Mouse (Mus musculus): Measurements from ENCODE around the gene Pakap.

Gene Pakap

DNA sequence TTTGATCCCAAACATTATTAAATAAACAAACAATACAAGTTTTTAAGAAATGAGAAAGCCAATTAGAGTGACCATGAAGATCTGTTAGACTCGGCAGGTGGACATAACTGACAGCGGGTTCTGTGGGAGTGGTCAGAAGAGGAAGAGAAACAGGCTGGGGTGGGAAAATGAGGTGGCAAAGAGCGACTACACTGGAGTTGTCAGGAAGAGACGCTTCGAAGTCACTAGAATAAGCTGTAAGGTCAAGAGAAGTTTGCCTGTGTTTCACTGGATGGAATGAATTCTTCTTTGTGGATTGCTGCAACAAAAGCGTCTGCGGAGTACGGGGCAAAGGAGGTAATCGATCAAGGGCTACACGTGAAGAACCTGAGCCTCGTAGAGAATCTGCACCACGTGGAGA lies 109.9 kb downstream of the Pakap start:
- DNase-seq: no peak

DNA sequence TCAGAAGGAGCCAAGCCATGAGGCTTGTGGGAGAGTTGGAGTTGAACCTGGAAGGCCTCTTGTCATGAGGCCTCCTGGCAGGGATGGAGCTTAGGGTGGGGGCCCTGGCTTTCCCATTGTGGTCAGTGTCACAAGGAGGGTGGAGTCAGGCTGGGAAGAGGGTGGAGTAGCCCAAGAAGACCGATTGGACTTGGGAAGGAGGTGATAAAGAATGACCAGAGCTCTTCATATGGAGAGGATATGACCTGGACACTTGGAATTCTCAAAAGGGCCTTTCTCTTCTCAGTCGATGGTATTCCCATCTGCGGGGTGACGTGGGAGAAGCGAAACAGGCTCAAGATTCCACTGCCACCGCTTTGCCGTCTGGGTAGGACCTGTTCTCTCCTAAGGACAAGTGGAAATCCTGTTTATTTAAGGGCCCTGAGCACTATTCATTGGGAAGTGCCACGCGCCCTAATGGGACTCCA lies 111.0 kb downstream of the Pakap start:
- no peak for DNase-seq

DNA sequence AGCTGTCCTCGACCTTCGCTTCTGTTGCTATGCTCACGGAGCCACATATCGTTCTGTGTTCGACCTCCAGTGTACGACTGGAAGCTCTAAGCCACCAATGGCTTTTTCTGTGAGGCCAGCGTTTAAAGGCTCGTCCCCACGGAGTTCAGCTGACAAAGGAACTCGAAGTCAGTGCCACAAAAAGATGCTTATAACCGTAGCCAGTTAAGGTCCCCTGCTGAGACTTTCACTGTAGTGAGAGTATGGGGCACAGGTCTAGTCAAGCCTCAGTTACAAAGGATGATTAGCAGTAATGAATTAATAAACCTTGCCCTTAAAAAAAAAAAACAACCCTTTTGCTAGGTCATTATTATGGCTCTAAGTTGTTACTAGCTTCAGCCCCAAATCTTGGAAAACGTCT lies 112.2 kb downstream of the Pakap start:
- no peak for DNase-seq

DNA sequence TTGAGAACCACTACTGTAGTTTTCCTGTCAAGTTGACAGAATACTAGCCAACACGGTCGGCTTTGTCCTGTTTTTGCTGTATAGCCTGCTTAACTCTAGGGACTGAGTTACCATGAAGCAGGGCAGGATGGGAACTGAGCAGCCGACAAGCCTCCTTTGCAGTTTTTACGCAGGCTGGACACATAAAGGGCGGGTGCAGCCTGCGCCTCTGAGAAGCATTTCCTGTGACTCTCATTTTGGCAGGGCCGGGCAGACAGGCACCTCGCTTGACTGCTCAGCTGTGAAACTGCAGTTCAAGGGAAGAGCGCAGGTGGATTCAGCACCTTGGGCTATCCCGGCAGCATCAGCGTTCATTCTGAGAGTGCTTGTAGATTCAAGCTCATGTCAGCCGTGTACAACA lies 113.5 kb downstream of the Pakap start:
- peak; percentile 49 to 51 for DNase-seq

DNA sequence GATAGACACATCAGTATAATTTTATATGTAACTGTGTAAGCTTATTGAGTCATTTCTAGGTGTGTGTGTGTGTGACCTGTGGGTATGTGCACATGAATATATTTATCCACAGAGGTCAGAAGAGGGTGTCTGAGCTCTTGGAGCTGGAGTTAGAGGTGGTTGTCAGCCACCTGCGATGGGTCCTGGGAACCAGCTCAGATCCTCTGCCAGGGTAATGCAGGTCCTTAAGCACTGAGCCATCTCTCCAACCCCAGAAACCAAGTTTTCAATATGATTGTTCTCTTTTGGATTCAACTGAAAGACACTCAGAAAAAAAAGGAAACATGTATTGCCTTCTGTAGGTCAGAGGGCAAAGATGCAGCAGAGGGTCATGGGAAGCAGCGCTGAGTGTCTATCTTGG lies 114.4 kb downstream of the Pakap start:
- DNase-seq: no peak

DNA sequence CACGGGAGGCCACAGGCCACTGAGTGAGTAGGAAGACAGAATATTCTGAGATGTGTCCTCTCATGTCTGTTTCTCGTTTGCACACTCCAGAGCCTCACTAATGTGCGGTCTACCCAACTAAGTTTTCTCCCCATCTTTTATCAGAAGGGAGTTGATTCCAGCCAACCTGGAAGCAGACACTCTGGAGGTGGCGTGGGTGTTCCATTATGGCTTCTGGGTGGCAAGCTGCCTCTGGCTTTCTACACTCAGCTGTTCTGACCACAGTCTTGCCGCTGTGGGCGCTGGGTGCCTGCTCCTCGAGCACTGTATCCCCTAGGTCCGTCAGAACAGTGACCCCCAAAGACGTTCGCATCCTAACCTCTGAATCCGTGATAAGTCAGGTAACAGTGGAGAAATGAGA lies 115.0 kb downstream of the Pakap start:
- no peak for DNase-seq

DNA sequence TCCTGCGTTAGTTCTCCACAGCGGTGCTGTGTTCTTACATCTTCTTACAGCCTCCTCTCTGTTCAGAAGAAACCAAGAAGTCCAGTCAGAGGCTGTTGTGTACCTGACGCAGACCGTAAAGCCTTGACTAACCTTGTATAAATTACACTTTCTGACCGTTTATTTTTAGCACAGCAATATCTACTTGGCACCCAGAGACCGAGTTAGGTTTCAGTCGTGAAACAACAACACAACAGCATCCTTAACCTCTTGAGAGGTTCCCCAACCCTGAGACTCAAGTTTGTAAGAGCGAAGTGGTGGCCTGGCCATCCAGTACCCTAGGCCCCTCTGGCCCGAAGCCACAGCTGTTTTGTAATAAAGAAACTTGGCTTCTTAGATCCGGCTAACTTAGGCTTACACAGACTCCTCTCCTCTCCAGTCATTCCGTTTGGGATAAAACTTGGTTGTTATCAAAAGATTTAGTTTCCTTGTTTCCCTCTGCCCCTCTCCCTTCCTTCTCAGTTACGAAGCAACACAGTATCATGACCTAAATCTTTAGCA lies 116.8 kb downstream of the Pakap start:
- no peak for DNase-seq

DNA sequence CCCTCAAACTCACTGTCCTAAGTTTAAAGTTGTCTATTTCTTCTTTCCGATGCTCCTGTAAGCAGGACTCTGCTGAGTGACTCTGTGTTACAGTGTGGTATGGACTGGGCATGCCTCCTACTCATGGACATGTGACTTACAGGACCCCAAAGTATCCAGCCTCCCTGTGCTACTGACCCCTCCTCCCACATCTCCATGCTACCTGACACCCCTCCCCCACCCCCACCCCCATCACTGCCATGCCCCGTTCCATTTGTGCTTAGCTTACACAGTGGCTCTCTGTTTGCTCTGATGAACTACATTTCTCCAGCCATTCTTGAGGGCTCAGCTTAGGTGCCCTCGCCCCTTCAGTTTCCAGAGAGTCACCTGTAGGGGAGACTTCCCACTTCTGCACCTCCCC lies 118.8 kb downstream of the Pakap start:
- DNase-seq: no peak

DNA sequence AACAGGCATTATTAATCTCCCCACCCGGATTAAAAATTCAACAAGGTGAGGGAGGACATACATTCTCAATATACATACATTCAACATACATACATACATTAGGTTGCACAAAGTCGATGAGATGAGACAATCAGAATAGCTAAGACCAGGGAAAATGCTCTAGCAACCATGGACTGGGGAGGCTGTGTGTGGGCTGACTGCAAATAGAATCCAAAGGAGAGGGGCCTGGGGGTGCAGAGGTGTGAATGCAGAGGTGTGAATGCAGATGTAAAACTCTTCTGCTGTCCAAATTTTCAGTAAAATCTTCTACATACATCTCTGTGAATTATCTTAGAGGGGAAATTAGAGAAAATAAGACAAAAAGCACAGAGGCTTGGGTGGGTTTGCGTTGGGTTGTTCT lies 119.6 kb downstream of the Pakap start:
- DNase-seq: no peak

DNA sequence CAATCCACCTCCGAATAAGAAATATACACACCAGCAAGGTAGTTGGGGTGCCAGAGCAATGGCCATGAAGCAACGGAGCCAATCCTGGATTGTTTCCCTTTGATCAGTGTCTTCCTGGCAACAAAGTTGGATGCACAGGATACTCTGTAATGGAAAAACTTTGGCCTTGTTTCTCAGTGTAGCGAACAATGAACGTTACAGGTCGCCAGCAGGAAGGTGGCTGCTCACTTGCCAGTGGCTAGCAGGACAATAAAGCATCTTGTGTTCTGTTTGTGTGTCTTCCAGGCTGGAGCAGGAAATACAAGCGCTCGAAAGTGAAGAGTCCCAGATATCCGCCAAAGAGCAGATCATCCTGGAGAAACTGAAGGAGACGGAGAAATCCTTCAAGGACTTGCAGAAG lies 120.2 kb downstream of the Pakap start:
- DNase-seq: no peak

DNA sequence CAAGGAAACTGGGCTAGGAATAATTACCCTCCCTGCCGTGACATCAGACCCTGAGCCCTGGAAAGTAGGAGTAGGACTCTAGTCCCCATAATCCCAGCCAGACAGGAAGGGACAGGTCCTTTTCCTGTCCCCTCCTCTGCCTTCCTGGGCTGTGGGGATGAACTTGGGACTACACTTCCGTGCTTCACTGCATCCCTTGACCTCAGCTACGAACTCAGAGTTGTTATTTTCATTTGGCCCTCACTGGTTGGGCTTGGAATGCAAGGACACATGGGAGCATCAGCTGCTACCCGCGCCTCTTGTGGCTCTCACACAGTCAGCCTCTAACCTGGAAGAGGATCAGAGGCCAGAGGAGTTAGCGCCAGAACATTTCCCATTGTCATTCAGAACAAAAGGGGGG lies 122.0 kb downstream of the Pakap start:
- no peak for DNase-seq

DNA sequence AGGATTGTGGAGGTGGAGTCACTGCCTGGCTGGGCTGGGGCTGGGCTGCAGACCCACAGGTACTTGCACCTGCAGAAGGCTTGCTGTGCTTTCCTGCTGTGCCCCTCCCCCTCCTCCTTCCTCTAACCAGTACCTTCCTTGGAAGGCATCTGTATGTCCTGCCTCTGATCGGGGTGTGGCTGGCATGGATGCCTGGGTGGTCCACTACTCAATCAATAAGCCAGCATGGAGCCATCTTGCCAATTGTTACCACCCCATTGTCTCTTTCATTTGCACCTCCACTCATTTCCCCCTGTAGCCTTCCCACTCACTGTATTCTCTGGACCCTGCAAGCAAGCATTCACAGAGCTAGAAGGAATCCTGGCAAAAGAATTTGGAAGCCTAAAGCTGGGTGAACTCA lies 122.8 kb downstream of the Pakap start:
- DNase-seq: no peak

DNA sequence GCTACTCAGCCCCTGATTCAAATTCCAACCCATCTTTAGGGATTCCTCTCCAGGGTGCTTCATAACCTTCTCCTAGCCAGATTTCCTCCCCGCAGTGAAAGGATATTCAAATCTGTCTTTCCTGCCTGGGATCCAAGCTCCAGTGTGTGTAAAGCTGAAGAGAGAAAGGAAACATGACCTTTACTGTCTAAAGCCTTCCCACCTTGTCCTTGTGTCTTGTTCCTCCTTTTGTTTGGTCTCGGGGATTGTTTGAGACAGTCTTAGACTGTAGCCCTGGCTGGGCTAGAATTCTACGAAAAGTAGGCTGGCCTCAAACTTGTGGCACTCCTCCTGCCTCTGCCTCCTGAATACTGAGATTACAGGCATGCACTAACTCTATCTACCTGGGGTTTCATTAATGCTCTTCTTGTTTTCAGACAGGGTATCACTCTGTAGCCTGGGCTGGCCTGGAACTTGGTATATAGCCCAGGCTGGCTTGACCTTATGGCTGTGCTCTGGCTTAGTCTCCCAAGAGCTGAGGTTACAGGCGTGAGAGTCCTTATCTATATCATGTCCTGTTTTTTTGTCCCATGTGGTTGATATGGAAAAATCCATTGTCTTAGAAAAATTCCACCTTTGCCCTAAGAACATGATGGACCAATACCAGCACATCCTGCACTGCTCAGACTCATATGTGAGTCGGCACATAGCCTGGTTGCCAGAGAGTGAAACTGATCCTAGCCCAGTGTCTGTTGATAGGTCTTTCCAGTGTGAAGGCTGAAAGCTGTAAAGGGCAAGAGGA lies 126.6 kb downstream of the Pakap start:
- no peak for DNase-seq

DNA sequence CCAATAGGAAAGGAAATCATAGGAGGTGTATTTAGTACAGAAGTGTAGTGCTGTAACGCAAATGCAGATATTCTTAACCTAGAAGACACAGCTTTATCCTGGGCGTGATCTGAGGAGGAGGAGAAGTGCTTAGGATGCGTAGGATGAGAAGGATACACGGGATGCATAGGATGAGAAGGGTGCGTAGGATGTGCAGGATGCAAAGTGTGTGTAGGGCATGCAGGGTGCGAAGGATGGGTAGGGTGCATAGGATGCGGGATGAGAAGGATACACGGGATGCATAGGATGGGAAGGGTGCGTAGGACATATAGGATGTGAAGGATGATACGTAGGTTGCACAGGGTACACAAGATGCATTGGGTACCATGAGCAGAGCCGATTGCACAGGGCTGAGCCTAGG lies 129.0 kb downstream of the Pakap start:
- no peak for DNase-seq

DNA sequence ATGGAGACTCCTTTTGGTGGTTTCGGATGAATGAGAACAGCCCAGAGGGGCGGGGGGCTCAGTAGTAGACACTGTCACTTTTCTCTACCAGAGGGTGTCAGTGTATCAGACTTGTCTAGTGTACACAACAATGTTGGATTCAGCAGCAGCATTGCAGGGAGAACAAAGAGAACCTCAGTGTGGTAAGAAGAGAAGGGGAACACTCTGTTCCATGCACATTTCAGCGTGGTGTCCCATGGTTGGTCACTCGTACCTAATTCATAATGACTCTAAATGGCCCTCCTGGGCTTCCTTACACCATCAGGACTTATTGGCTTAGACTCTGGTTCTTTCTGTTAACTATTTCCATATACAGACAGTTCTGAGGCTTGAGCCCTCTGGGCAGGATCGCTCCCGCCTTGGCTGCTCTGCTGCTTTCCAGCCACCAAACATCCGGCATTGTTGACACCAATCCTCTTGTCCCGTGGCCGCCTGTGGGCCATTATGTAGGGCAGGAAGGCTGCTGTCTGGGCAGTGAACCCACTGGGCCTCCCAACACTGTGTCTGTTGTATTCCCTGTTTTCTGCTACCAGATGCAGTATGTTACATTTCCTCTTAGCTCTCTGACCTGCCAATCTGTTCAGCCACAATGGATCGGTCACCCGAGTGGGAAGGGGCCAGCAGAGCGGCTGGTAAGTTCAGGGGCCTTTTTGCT lies 130.1 kb downstream of the Pakap start:
- DNase-seq: no peak

DNA sequence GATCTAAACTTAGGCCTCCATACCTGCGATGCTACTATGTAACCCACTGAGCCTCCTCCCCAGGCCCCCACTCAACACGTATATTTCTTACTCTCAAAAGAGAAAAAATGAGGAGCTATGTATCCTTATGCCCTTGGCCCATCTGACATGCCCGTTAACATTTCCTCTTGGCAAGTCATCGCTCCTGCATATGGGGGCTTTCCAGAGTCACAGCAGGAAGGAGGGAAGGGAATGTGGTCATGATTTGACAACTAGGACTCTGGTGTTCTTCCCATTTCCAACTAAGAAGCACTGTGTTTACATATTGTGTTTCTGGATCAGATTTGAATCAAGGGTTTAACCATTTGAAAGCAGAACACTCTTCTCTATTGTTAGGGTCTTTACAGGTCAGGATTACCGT lies 133.6 kb downstream of the Pakap start:
- peak in 1 of 2 experiments; percentile 17 for DNase-seq

DNA sequence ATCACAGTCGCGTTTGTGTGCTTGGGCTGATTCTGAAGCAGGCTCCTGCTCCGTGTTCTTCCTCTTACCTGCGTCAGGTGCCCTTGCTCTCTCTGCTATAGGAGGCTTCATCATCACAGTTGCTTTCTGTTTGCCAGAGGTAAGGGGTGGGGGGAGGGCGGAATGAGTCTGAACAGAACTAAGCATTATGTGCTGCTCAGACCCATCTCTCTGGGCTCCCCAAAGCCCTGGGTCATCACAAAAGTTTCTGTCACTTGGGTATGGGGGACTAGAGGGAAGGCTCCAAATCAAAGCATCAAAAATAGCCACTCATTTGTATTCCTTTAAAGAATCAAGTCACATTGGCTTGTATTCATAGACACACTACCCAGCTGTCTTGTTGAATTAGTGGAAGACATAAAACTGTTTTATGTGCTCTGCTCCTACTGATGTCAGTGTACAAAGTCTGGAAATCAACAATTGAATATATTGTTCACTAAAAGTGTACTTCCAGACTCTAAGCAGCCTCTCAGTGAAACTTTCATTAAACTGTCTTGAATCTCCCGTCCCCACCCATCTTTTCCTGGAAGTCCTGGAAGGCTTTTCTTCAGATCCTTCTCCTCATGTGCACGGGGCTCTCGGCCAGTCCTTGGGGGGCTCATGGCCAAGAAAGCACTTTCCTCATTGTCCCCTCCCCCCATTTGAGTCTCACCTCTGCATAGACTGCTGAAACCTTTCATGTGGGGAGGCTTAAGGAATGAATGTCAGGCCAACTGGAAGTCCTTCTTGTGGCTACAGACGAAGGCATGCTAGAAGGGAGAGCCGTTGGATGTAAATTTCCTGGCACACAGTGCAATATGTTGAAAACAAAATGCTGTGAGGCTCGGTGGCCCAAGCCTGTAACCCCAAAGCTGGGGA lies 135.8 kb downstream of the Pakap start:
- no peak for DNase-seq

DNA sequence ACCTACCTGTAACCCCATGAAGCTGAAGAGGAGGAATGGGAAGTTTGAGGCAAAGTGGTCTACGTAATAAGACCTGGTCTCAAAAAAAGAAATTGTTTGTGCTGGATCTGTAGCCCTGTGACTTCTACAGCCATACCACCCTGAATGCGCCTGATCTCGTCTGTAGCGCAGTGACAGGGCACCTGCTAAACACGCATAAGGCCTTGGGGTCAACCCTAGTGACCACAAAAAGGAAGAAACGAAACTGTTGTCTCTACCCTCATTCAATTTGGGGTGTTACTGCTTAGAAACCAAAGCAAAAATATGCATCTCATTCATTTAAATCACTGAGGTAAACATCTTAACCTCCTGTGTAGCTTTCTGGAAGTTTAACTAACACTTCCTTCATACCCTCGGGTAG lies 136.6 kb downstream of the Pakap start:
- no peak for DNase-seq

DNA sequence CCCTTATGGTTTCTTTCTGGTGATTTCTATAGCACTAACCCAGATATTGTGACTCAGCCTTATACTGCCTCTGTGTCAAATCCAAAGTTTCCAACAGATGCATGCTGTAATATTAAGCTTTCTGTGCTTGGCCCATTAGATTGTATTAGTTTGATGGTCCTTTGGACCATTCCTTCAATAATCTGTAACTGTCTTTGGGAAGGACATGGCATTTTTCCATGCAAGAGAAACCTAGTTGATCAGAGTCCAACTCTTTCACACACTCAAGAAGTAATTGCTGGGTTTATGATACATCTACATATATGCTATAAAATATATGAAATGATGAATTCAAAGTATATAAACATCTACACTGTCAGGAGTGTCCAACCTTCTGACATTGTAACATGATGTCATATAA lies 147.9 kb downstream of the Pakap start:
- DNase-seq: no peak

DNA sequence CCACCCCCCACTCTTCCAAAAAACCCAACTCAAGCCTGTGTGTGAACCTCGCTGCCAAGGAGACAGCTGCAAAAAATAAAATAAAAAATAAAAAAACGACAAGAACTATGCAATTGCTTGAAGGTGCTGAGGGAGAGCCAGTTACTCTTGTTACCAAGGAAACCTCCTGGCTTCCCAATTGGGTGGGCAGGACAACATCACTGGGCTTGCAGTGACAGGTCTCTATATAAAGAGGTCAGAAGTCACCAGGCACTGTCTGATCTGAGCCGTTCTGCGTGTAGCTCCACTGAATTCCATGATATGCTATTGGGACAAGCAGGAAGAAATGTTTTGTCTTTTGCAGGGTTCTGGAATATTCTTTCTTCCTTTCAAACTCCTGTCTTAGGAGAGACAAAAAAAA lies 148.8 kb downstream of the Pakap start:
- DNase-seq: no peak

DNA sequence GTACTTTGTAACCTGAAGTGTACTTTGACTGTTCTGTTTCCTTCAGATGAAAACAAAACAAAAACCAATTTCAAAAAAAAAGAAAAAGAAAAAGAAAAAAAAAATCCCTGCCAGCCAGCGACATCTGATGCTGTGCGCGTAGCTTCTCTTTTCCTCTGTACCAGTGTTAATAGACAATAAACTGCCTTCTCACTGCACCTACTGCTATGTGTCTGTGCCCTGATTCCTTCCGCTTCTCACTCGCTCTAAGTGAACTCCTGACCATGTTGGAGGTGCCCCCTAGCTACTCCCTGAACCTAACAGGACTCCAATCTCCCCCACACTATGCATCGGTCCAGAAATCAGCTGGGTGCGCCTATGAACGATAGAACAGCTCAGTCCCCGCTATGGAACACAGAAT lies 149.4 kb downstream of the Pakap start, which contains the start of gene Akap2:
Gene Akap2 (plus strand): TSS at position 304 of the 400 bp plus-strand sequence.
- DNase-seq: no peak

DNA sequence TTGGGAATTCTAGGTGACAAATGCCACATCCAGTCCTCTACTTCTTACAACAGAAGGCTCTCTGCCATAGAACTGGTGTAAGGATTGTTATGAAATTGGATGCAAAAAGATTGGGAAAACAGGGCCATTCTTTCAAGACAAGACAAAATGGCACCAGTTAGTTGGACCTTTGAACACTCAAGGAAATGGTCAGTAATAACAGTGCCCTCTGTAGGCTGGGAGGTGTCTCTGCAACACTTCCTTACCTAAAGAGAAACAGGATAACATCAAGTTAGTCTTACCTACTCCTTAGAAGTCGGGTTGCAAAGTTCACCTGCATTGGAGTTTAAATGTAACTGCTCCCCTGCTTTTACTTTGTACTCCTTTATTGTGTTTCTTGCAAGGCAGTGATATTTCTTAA lies 151.4 kb downstream of the Pakap start:
- DNase-seq: no peak

DNA sequence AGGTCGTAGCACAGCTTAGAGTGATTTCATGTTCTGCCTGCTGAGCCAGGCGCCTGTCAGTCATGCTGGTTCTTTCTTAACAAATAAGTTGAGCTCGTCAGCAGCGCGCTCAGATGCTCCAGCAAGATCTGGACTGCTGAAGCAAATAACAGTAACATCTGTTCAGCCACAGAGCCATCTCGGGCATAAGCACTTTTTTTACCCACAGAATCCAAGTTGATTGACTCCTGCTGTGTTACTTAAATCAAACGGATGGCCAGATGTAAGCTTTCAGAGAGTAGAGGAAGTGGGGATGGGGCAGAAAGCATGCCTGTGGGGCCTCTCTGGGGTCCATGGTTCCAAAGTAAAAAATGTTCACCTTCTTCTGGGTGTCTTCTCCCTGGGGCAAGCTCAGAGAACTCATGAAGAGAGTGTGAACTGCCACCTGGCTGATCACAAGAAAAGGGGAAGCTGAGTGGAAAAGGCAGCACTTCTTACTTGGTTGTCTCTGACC lies 152.9 kb downstream of the Pakap start:
- DNase-seq: no peak

All from cerebellum, postnatal 36 days (tissue).